Mouse (Mus musculus) lung, embryonic 14.5 days (tissue): ENCODE results near the gene Fzd4. TPM values are rescaled to one million over a fixed set of nuclear protein-coding genes. Genes with fewer than 3 reads are reported as not detected.

Source experiments
- ATAC-seq: fragments of 200-750 bp; cut with Nextera tagmentation; 2 replicates; pipeline ENCODE4 v1.8.0; 2017; ENCODE audit warnings: mild to moderate bottlenecking, moderate TSS enrichment, moderate library complexity; ENCODE audit not compliant: insufficient read depth
- DNase-seq: peaks from one replicate; pipeline ENCODE4 v3.0.0-alpha.2; 2015
- H3K27ac ChIP-seq: fragments of 300-500 bp; sonication (generic); 2 replicates; pipeline ENCODE4 v1.5.1; 2014; ENCODE audit warnings: low read depth, mild to moderate bottlenecking, moderate library complexity
- H3K27me3 ChIP-seq: fragments of 300-500 bp; sonication (generic); 2 replicates; pipeline ENCODE4 v1.6.1; 2014; ENCODE audit warnings: low read length, control low read depth; ENCODE audit not compliant: insufficient read depth
- H3K36me3 ChIP-seq: fragments of 300-500 bp; sonication (generic); 2 replicates; pipeline ENCODE4 v1.6.1; 2014; ENCODE audit warnings: control low read depth; ENCODE audit not compliant: insufficient read depth
- H3K4me1 ChIP-seq: fragments of 300-500 bp; sonication (generic); 2 replicates; pipeline ENCODE4 v1.6.1; 2014; ENCODE audit warnings: antibody characterized with exemption, control low read depth; ENCODE audit not compliant: insufficient read depth
- H3K4me2 ChIP-seq: fragments of 300-500 bp; sonication (generic); 2 replicates; pipeline ENCODE4 v1.6.1; 2014; ENCODE audit warnings: mild to moderate bottlenecking
- H3K4me3 ChIP-seq: fragments of 300-500 bp; sonication (generic); 2 replicates; pipeline ENCODE4 v1.5.1; 2014; ENCODE audit warnings: low read depth, low read length
- H3K9ac ChIP-seq: fragments of 300-500 bp; sonication (generic); 2 replicates; pipeline ENCODE4 v1.6.1; 2014
- H3K9me3 ChIP-seq: fragments of 300-500 bp; sonication (generic); 2 replicates; pipeline ENCODE4 v1.6.1; 2016; ENCODE audit warnings: low read depth, low read length, control low read depth
- CTCF ChIP-seq: IDR thresholded peaks from 2 replicates; pipeline ENCODE4 v1.5.1; 2016; ENCODE audit warnings: antibody characterized with exemption, low read depth
- WGBS: fragments of 180-500 bp; shearing (Covaris S2); extraction: QIAGEN DNeasy Blood & Tissue Kit; methylation state at CpG from one replicate; pipeline ENCODE4 v1.1.7; 2014; 5-methylcytosine and 5-hydroxymethylcytosine counted together
- polyA plus RNA-seq: library from polyadenylated mRNA; unstranded; fragments of >200 nt; fragmentation: Nextera tagmentation; extraction: Ambion mirVana; gene quantifications from 2 replicates; pipeline ENCODE4 v1.2.1, GENCODE M21; 2014

Fzd4 gene
- 17.1 and 17.3 TPM in 2 replicates for polyA plus RNA-seq

DNA sequence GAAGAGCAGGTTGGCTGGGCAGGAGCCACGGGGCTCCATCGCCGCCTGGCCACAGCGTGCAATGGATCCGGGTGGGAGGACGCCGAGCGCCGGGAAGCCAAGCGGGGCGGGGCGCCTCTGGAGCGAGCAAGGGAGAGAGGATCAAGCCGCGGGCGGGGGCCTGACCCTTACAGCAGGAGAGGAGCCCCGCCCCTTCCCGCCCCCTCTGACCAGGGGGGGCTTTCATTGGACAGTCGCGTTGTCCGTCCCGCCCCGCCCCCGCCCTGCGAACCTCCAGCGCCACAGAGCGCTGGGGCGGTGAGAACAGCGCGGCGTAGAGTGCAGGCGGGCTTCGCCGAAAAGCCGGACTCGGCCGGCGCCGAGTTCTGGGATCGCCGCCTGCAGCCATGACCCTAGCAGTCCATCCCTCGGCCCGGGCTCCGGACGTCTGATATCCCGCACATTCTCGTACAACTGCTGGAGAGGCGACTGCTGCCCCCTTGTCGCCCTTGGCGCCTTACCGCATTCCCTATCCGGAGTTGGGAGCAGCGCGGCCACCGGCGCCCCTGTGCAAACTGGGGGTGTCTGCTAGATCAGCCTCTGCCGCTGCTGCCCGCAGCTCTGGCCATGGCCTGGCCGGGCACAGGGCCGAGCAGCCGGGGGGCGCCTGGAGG is at the start of gene Fzd4, which contains the start of gene Tmem135:
Fzd4 (plus strand) TSS at position 275 of the 653 bp plus-strand sequence.
Tmem135 (minus strand) TSS at position 142 of the 653 bp plus-strand sequence.
- H3K9me3 ChIP-seq: no peaks in the 10 kb centered on the region
- no peak; the same call in 1 of the 2 replicates for TF ChIP-seq CTCF
- under 1% methylated on average over 60 of the region's 62 CpGs for WGBS

DNA sequence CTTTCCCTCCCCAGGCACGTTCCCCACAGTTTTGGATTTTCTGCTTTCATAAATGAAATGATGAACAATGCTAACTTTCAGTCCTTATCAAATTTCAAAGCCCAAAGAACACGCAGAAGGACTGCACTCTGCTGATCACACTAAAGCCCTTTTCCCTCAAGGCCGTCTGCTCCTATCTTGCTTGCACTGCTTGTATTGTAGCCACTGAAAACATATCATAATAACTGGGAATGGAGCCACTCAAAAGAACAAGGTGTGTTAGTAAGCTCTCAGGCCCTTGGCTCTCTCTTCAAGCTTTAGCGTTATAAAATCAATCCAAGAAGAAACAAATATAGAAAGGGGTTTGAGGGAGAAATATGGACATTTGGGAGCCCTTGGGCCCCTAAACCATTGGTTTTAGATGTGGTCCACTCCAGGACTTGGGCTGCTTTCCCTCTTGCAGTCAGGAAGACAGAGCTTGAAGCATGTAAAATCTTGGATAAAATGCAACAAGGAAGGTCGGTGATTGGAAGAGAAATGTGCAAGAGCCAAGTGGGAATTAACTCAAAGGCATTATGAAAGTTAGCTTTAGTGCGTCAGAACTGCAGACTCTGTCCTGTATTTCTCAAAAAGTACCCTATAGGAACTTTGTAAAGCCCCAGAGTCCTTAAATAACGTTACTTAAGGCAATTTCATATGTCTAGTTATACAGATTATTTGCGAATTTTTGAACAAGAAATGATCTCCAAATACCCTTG is 48.5 kb upstream of the Fzd4 start:
- peak; percentile 17; the same call in 1 of the 2 replicates for ATAC-seq
- H3K9ac ChIP-seq: no peak overlapping the region
- WGBS: 47% methylated on average over 8 of the region's 8 CpGs
- no peak for DNase-seq
- no peak overlapping the region for H3K4me2 ChIP-seq
- H3K4me1 ChIP-seq: peaks cover 3% of the 10 kb centered on the region; the same call in 1 of the 2 replicates
- H3K27me3 ChIP-seq: no peaks in the 10 kb centered on the region
- peak overlapping the region; percentile 1; the same call in 1 of the 2 replicates for H3K27ac ChIP-seq
- no peaks in the 10 kb centered on the region for H3K36me3 ChIP-seq
- H3K4me3 ChIP-seq: no peak overlapping the region
- no peak for TF ChIP-seq CTCF
- no peaks in the 10 kb centered on the region for H3K9me3 ChIP-seq

More for the DNA sequence above, at the start of gene Fzd4, which contains the start of gene Tmem135:
- H3K27ac ChIP-seq: peak within 1 kb of the TSS; percentile 86
- ATAC-seq: peak; percentile 97
- H3K36me3 ChIP-seq: peaks cover 11% of the 10 kb centered on the region; the same call in 1 of the 2 replicates
- 0 out of 2 replicates have a peak, but pooled peaks cover 8% of the 10 kb centered on the region for H3K4me1 ChIP-seq
- peak within 1 kb of the TSS; percentile 67 for H3K4me3 ChIP-seq
- H3K27me3 ChIP-seq: 0 out of 2 replicates have a peak, but pooled peaks cover 6% of the 10 kb centered on the region
- peak; percentile 97 for DNase-seq
- H3K4me2 ChIP-seq: peak within 1 kb of the TSS; percentile 90
- peak within 1 kb of the TSS; percentile 79 for H3K9ac ChIP-seq

DNA sequence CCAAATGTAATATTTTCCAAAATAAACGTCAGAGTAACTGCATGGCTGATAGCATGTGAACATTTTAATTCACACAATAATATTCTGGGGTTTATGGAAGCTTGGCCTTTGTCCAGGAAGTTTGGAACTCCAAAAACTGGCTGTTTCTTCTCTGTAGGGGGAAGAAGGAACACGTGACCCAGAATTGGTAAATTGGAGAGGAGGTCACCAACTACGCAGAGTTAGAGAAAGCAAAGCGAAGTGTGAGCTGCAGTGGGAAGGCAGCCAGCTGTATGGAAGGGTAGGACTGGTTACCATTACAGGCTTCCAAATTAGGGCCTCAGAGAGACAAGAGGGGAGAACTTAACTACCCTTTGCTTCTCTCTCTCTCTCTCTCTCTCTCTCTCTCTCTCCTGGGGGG is 47.8 kb upstream of the Fzd4 start:
- Histone ChIP-seq H3K9me3 (no peaks in the 10 kb centered on the region), H3K36me3 (no peaks in the 10 kb centered on the region), H3K4me1 (peaks cover 3% of the 10 kb centered on the region; the same call in 1 of the 2 replicates), H3K4me2 (no peak overlapping the region), H3K4me3 (no peak overlapping the region), H3K27me3 (no peaks in the 10 kb centered on the region), H3K27ac (no peak overlapping the region), H3K9ac (no peak overlapping the region)
- DNase-seq (peak; percentile 82), ATAC-seq (peak; percentile 91)
- TF ChIP-seq CTCF: no peak
- WGBS: 20% methylated on average over 4 of the region's 4 CpGs

DNA sequence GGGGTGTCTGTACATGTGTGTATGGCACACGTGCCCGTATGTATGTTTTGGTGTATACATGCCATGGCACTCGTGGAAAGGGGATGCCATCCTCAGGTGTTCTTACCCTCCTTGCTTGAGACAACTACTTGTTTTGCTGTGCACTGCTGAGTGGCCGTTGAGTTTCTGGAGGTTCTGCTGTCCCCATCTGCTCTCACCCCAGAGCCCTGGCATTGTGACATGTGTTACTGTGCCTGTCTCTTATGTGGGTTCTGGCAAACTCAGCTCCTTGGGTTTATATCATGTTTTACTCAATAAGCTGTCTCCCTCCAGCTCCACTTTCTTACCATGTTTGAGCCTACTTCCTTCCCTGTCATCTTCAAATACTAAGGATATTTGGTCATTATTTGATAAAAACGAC is 40.2 kb upstream of the Fzd4 start:
- TF ChIP-seq CTCF: no peak
- WGBS: 80% methylated on average over 5 of the region's 5 CpGs
- Histone ChIP-seq H3K27ac (no peak overlapping the region), H3K27me3 (no peaks in the 10 kb centered on the region), H3K4me2 (no peak overlapping the region), H3K4me3 (no peak overlapping the region), H3K4me1 (peaks cover 9% of the 10 kb centered on the region; the same call in 1 of the 2 replicates), H3K36me3 (no peaks in the 10 kb centered on the region), H3K9me3 (no peaks in the 10 kb centered on the region), H3K9ac (no peak overlapping the region)
- DNase-seq: no peak
- no peak for ATAC-seq

DNA sequence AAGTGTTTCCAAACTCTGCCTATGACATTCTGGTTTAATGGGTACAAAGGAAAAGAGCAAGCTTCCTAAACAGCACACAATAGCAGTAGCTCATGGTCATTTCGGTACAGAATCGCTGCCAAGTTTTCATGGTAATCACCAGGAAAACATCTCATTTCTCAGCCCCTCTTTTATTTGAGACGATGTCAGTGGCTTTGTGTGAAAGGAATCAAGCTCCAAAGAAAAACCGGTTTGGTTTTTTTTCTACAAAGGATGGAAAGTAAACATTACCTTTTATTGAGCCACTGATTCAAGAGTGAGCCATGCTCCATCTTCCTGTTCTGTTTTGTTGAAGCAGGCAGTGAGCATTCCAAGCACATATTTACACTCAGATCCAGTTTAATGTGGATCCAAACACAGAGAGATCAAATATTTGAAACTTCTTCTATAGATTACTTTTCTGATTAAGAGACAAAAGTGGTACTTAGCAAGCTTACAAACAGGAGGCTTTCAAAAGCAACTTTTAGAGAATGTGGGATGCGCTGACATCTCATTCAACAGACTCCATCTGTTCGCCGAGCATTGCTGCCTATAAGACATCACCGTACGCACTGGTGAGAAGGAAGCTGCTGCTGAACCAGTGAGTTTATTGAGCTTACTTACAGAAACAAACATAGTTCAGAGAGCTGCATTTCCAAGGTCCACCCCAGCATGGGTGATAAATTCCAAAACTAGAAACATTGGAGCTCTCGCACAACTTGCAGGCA is 38.8 kb upstream of the Fzd4 start:
- no peaks in the 10 kb centered on the region for H3K36me3 ChIP-seq
- no peaks in the 10 kb centered on the region for H3K9me3 ChIP-seq
- no peaks in the 10 kb centered on the region for H3K27me3 ChIP-seq
- peak; percentile 54 for DNase-seq
- no peak overlapping the region for H3K4me3 ChIP-seq
- H3K9ac ChIP-seq: no peak overlapping the region
- H3K27ac ChIP-seq: peak overlapping the region; percentile 27; the same call in 1 of the 2 replicates
- no peak for TF ChIP-seq CTCF
- no peak overlapping the region for H3K4me2 ChIP-seq
- WGBS: 41% methylated on average over 10 of the region's 10 CpGs
- peaks cover 9% of the 10 kb centered on the region; the same call in 1 of the 2 replicates for H3K4me1 ChIP-seq
- ATAC-seq: peak; percentile 69; the same call in 1 of the 2 replicates

DNA sequence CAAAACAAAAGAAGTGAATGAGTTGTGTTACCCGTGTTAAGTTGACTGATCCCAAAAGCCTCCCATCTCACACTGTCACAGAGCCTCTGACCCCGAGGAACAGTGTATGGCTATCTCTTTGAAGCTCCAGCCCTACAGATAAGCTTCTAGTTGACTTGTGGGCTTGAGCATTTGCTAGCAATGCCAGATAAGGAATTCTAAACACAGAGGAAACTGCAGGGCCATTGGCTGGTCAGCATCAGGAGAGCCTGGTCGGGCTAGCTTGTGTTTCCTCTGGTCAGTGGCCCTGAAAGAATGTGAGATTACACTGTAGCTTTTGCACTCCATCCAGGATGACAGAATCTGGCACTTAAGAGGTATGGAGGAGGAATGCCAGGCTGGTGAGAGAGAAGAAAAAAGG is 36.5 kb upstream of the Fzd4 start:
- H3K4me3 ChIP-seq: no peak overlapping the region
- WGBS: 8% methylated on average over 3 of the region's 3 CpGs
- TF ChIP-seq CTCF: no peak
- DNase-seq (peak; percentile 11), ATAC-seq (no peak)
- no peak overlapping the region; the same call in 1 of the 2 replicates for H3K27ac ChIP-seq
- H3K27me3 ChIP-seq: no peaks in the 10 kb centered on the region
- no peaks in the 10 kb centered on the region for H3K36me3 ChIP-seq
- H3K9ac ChIP-seq: no peak overlapping the region
- H3K4me2 ChIP-seq: no peak overlapping the region
- no peaks in the 10 kb centered on the region for H3K9me3 ChIP-seq
- peaks cover 12% of the 10 kb centered on the region; the same call in 1 of the 2 replicates for H3K4me1 ChIP-seq
